ENCODE assay signal across 10 mouse cellular contexts in genomic region chr19:16870501-16871191, GRCm38 (mm10). TPM values are rescaled to one million over a fixed set of nuclear protein-coding genes. Genes with fewer than 3 reads are reported as not detected.
DNase-seq lines count a peak whose midpoint lies in the region; ATAC-seq and TF ChIP-seq lines count a peak whose summit lies in the region.
"Had no signal": no experiment of that assay in that cellular context is flagged by ENCODE, and none has a peak within 500 bp of the region (broad histone marks: within the 10 kb centered on the region; RNA-seq: fewer than 3 reads in every experiment).

No protein-coding gene starts in this region.

- H3K27ac ChIP-seq in forebrain, embryonic 10.5 days = no peak overlapping the region
- no peak overlapping the region for H3K27ac ChIP-seq in forebrain, embryonic 14.5 days (ENCODE audit: low read depth, low read length)
- no peak overlapping the region for H3K27ac ChIP-seq in limb, embryonic 15.5 days
- no peak overlapping the region for H3K27ac ChIP-seq in stomach, postnatal 0 days (replicated peaks)
- H3K27ac ChIP-seq: liver, embryonic 14.5 days had no signal

- no peak overlapping the region for H3K4me2 ChIP-seq in forebrain, embryonic 14.5 days (ENCODE audit: low read length)
- 0 out of 2 replicates have a peak overlapping the region, but pooled peaks have one; percentile 12 for H3K4me2 ChIP-seq in limb, embryonic 15.5 days
- H3K4me2 ChIP-seq in stomach, postnatal 0 days (replicated peaks; ENCODE audit: low read depth) = no peak overlapping the region

- no peak overlapping the region for H3K9ac ChIP-seq in forebrain, embryonic 14.5 days (ENCODE audit: low read length)
- no peak overlapping the region for H3K9ac ChIP-seq in limb, embryonic 15.5 days
- H3K9ac ChIP-seq in stomach, postnatal 0 days (ENCODE audit: low read length) = no peak overlapping the region
- H3K9ac ChIP-seq: liver, embryonic 14.5 days had no signal

- TF ChIP-seq EP300 in stomach, postnatal 0 days (optimal IDR thresholded peaks at IDR 0.05) = no peak

- ATAC-seq in forebrain, embryonic 14.5 days = no peak
- ATAC-seq in limb, embryonic 15.5 days (ENCODE audit: insufficient number of reproducible peaks, low FRiP score, low TSS enrichment, low read depth) = no peak
- no peak for ATAC-seq in stomach, postnatal 0 days (ENCODE audit: low FRiP score, low TSS enrichment)
- ATAC-seq: Patski had no signal

- H3K4me3 ChIP-seq in forebrain, embryonic 10.5 days = peak overlapping the region; percentile 24; the same call in 1 of the 2 replicates
- H3K4me3 ChIP-seq in forebrain, embryonic 14.5 days (ENCODE audit: low read depth, low read length) = no peak overlapping the region
- no peak overlapping the region; the same call in 1 of the 2 replicates for H3K4me3 ChIP-seq in limb, embryonic 15.5 days
- H3K4me3 ChIP-seq in stomach, postnatal 0 days (ENCODE audit: low read depth, low read length) = no peak overlapping the region

- DNase-seq in forebrain, embryonic 10.5 days (ENCODE audit: extremely low spot score, low spot score) = peak; percentile 48
- no peak for DNase-seq in forebrain, embryonic 14.5 days (ENCODE audit: low spot score)
- peak; percentile 9 for DNase-seq in kidney, postnatal 10 days
- DNase-seq in kidney, postnatal 25 days = no peak
- peak; percentile 53 for DNase-seq in ZHBTc4 (ENCODE audit: low read depth, low spot score)
- no peak for DNase-seq in cerebellum, adult 9-11 months
- no peak for DNase-seq in stomach, postnatal 0 days (ENCODE audit: low spot score)

- H3K9me3 ChIP-seq in forebrain, embryonic 10.5 days = no peaks in the 10 kb centered on the region
- no peaks in the 10 kb centered on the region for H3K9me3 ChIP-seq in forebrain, embryonic 14.5 days (replicated peaks; ENCODE audit: control insufficient read depth, low read length)
- no peaks in the 10 kb centered on the region for H3K9me3 ChIP-seq in limb, embryonic 15.5 days
- H3K9me3 ChIP-seq in stomach, postnatal 0 days (ENCODE audit: control insufficient read depth, low read length) = no peaks in the 10 kb centered on the region

- no peaks in the 10 kb centered on the region for H3K36me3 ChIP-seq in forebrain, embryonic 10.5 days (replicated peaks)
- no peaks in the 10 kb centered on the region for H3K36me3 ChIP-seq in forebrain, embryonic 14.5 days (ENCODE audit: control insufficient read depth, insufficient read depth, low read length)
- H3K36me3 ChIP-seq in limb, embryonic 15.5 days = no peaks in the 10 kb centered on the region
- H3K36me3 ChIP-seq in stomach, postnatal 0 days (ENCODE audit: control insufficient read depth, insufficient read depth, low read length) = no peaks in the 10 kb centered on the region

- 0% methylated on average over 28 of the region's 28 CpGs for WGBS in forebrain, embryonic 10.5 days
- WGBS in forebrain, embryonic 14.5 days = 2% methylated on average over 28 of the region's 28 CpGs
- WGBS in limb, embryonic 15.5 days = 2% methylated on average over 28 of the region's 28 CpGs
- WGBS in stomach, postnatal 0 days = 3% methylated on average over 28 of the region's 28 CpGs

- H3K27me3 ChIP-seq in forebrain, embryonic 10.5 days (ENCODE audit: poor library complexity, severe bottlenecking) = peaks cover 97% of the 10 kb centered on the region
- H3K27me3 ChIP-seq in forebrain, embryonic 14.5 days (replicated peaks; ENCODE audit: control insufficient read depth, insufficient read depth, low read length) = peaks cover 73% of the 10 kb centered on the region
- H3K27me3 ChIP-seq in limb, embryonic 15.5 days = peaks cover 80% of the 10 kb centered on the region
- H3K27me3 ChIP-seq in stomach, postnatal 0 days (ENCODE audit: control insufficient read depth, insufficient read depth, low read length) = peaks cover 38% of the 10 kb centered on the region

- no peak for TF ChIP-seq CTCF in stomach, postnatal 0 days (IDR thresholded peaks at IDR 0.05; ENCODE audit: low read depth)

- H3K4me1 ChIP-seq in forebrain, embryonic 10.5 days = peaks cover 55% of the 10 kb centered on the region
- peaks cover 16% of the 10 kb centered on the region for H3K4me1 ChIP-seq in forebrain, embryonic 14.5 days (ENCODE audit: control insufficient read depth, insufficient read depth, low read length)
- peaks cover 46% of the 10 kb centered on the region for H3K4me1 ChIP-seq in limb, embryonic 15.5 days
- peaks cover 3% of the 10 kb centered on the region; the same call in 1 of the 2 replicates for H3K4me1 ChIP-seq in stomach, postnatal 0 days (replicated peaks; ENCODE audit: control insufficient read depth, insufficient read depth)

RNA-seq across cellular contexts. Expression of gene Foxb2, which starts 3.0 kb away (rescaled TPM):
- polyA plus RNA-seq in forebrain, embryonic 10.5 days (2016; fragmentation: Nextera tagmentation; extraction: Ambion mirVana) = 0.44 and 0.62 TPM in 2 replicates
- 0.15 and 0.23 TPM in 2 replicates for polyA plus RNA-seq in forebrain, embryonic 14.5 days (2014; fragmentation: Nextera tagmentation; extraction: Ambion mirVana)
- polyA plus RNA-seq in limb, embryonic 15.5 days (2015; fragmentation: Nextera tagmentation; extraction: Ambion mirVana) = not detected in 2 replicates
- not detected in 2 replicates for polyA plus RNA-seq in stomach, postnatal 0 days (2015; fragmentation: Nextera tagmentation; extraction: Ambion mirVana)
- polyA plus RNA-seq: liver, embryonic 14.5 days; Patski had no signal

Comparison
In these comparisons a context has a peak if more than half of its experiments do, and no peak if none do; other contexts are left out.
1. DNase-seq: peak in forebrain, embryonic 10.5 days (single experiment), kidney, postnatal 10 days (single experiment) and ZHBTc4 (single experiment); none in forebrain, embryonic 14.5 days (single experiment), kidney, postnatal 25 days (0 of 2), cerebellum, adult 9-11 months (single experiment) and stomach, postnatal 0 days (single experiment).